In the genomic region with DNA sequence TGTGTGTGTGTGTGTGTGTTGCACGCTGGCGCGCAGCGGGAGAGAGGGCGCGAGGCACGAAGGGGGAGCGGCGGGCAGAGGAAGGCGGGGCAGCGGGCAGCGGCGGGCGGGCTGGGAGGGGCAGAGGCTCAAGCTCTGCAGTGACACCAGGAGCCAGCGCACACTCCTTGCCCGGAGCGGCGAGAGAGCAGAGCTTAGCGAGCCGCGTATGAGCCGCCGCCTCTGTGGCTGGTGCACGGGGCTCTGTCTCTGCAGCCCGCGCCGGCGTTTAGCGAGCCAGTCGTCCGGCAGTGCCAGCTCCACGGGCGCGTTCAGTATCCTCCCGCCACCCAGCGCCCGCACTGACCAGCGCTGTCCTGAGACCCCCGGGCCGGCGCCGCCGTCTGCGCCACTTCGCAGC, we compare ENCODE assay signal across 7 mouse cellular contexts. TPM values are rescaled to one million over a fixed set of nuclear protein-coding genes. Genes with fewer than 3 reads are reported as not detected.
A peak's percentile ranks its signal among the peaks of the same experiment; 100 is the strongest.
DNase-seq lines count a peak whose midpoint lies in the region; ATAC-seq and TF ChIP-seq lines count a peak whose summit lies in the region.

A gene (plus strand): TSS at position 140 of the 400 bp plus-strand sequence.

- no peaks in the 10 kb centered on the region for H3K36me3 ChIP-seq in embryonic facial prominence, embryonic 10.5 days (replicated peaks)
- H3K36me3 ChIP-seq in kidney, adult 2 months (ENCODE audit: control insufficient read depth, insufficient read depth, low read length), result no peaks in the 10 kb centered on the region
- no peaks in the 10 kb centered on the region for H3K36me3 ChIP-seq in limb, embryonic 15.5 days
- no peaks in the 10 kb centered on the region for H3K36me3 ChIP-seq in midbrain, embryonic 15.5 days (replicated peaks)
- no peaks in the 10 kb centered on the region for H3K36me3 ChIP-seq in spleen, adult 2 months (ENCODE audit: control insufficient read depth, insufficient read depth, low read length)

- H3K4me2 ChIP-seq in limb, embryonic 15.5 days, result peak within 1 kb of the TSS; percentile 93
- H3K4me2 ChIP-seq in midbrain, embryonic 15.5 days, result peak within 1 kb of the TSS; percentile 87

- H3K9ac ChIP-seq in limb, embryonic 15.5 days, result peak within 1 kb of the TSS; percentile 47
- peak within 1 kb of the TSS; percentile 36 for H3K9ac ChIP-seq in midbrain, embryonic 15.5 days

- no peak for TF ChIP-seq POLR2A in kidney, adult 2 months (IDR thresholded peaks at IDR 0.05; ENCODE audit: low read depth, low read length)
- TF ChIP-seq POLR2A in spleen, adult 2 months (IDR thresholded peaks at IDR 0.05; ENCODE audit: low read depth, low read length), result no peak

- peak; percentile 82 for ATAC-seq in limb, embryonic 15.5 days (ENCODE audit: insufficient number of reproducible peaks, low FRiP score, low TSS enrichment, low read depth)
- ATAC-seq in midbrain, embryonic 15.5 days (replicated peaks), result peak; percentile 94

- peak within 1 kb of the TSS; percentile 67 for H3K4me3 ChIP-seq in embryonic facial prominence, embryonic 10.5 days
- H3K4me3 ChIP-seq in kidney, adult 2 months (ENCODE audit: insufficient read depth, low read depth, low read length), result peak within 1 kb of the TSS; percentile 60
- peak within 1 kb of the TSS; percentile 58 for H3K4me3 ChIP-seq in limb, embryonic 15.5 days
- H3K4me3 ChIP-seq in midbrain, embryonic 15.5 days, result peak within 1 kb of the TSS; percentile 52
- H3K4me3 ChIP-seq in spleen, adult 2 months (ENCODE audit: extremely low read depth, insufficient read depth, insufficient read length), result peak within 1 kb of the TSS; percentile 63

- no peaks in the 10 kb centered on the region for H3K9me3 ChIP-seq in embryonic facial prominence, embryonic 10.5 days
- no peaks in the 10 kb centered on the region for H3K9me3 ChIP-seq in limb, embryonic 15.5 days
- no peaks in the 10 kb centered on the region for H3K9me3 ChIP-seq in midbrain, embryonic 15.5 days

- peaks cover 52% of the 10 kb centered on the region for H3K27me3 ChIP-seq in embryonic facial prominence, embryonic 10.5 days (replicated peaks; ENCODE audit: low read depth, poor library complexity, severe bottlenecking)
- H3K27me3 ChIP-seq in kidney, adult 2 months (replicated peaks; ENCODE audit: control insufficient read depth, insufficient read depth, low read length), result no peaks in the 10 kb centered on the region; the same call in none of the 2 replicates
- H3K27me3 ChIP-seq in limb, embryonic 15.5 days, result no peaks in the 10 kb centered on the region
- no peaks in the 10 kb centered on the region for H3K27me3 ChIP-seq in midbrain, embryonic 15.5 days (replicated peaks)
- peaks cover 20% of the 10 kb centered on the region for H3K27me3 ChIP-seq in spleen, adult 2 months (ENCODE audit: control insufficient read depth, insufficient read depth, low read length)

- H3K4me1 ChIP-seq in embryonic facial prominence, embryonic 10.5 days, result peaks cover 27% of the 10 kb centered on the region
- H3K4me1 ChIP-seq in kidney, adult 2 months (ENCODE audit: control insufficient read depth, insufficient read depth, low read length), result 0 out of 2 replicates have a peak, but pooled peaks cover 4% of the 10 kb centered on the region
- H3K4me1 ChIP-seq in limb, embryonic 15.5 days, result peaks cover 13% of the 10 kb centered on the region
- H3K4me1 ChIP-seq in midbrain, embryonic 15.5 days, result peaks cover 23% of the 10 kb centered on the region
- H3K4me1 ChIP-seq in spleen, adult 2 months (ENCODE audit: control insufficient read depth, insufficient read depth, insufficient read length), result peaks cover 16% of the 10 kb centered on the region; the same call in 1 of the 2 replicates

- H3K27ac ChIP-seq in embryonic facial prominence, embryonic 10.5 days (replicated peaks), result peak within 1 kb of the TSS; percentile 85
- H3K27ac ChIP-seq in kidney, adult 2 months (ENCODE audit: insufficient read depth, low read depth, low read length), result no peak within 1 kb of the TSS
- peak within 1 kb of the TSS; percentile 60 for H3K27ac ChIP-seq in limb, embryonic 15.5 days
- peak within 1 kb of the TSS; percentile 28 for H3K27ac ChIP-seq in midbrain, embryonic 15.5 days
- no peak within 1 kb of the TSS for H3K27ac ChIP-seq in spleen, adult 2 months (ENCODE audit: insufficient read depth, low read length)

- DNase-seq in adrenal gland, postnatal 36 days, result peak; percentile 89 to 90
- peak; percentile 90 for DNase-seq in embryonic facial prominence, embryonic 10.5 days (ENCODE audit: low spot score)
- DNase-seq in heart, adult 8-10 months (ENCODE audit: low spot score), result peak; percentile 21
- peak; percentile 64 for DNase-seq in kidney, adult 2 months
- peak in 1 of 2 experiments; percentile 42 for DNase-seq in spleen, adult 2 months (ENCODE audit: low read depth in 1 of 2, low spot score in 2 of 2)

- no peak for TF ChIP-seq CTCF in kidney, adult 2 months (conservative IDR thresholded peaks at IDR 0.05; ENCODE audit: insufficient read depth, insufficient read length, low read depth, low read length)
- no peak for TF ChIP-seq CTCF in spleen, adult 2 months (IDR thresholded peaks at IDR 0.05; ENCODE audit: extremely low read depth, insufficient read depth, insufficient read length, insufficient replicate concordance)

- under 1% methylated on average over 41 of the region's 45 CpGs for WGBS in embryonic facial prominence, embryonic 10.5 days
- WGBS in kidney, adult 2 months, result under 1% methylated on average over 37 of the region's 45 CpGs
- WGBS in limb, embryonic 15.5 days, result 0% methylated on average over 30 of the region's 45 CpGs
- 0% methylated on average over 29 of the region's 45 CpGs for WGBS in midbrain, embryonic 15.5 days
- WGBS in spleen, adult 2 months, result under 1% methylated on average over 30 of the region's 45 CpGs

RNA-seq across cellular contexts. Expression of the gene that starts here (rescaled TPM):
- total RNA-seq in adrenal gland, postnatal 36 days (2021), result 1 to 10 TPM; 1.1 to 1.8 TPM
- 8.3 and 15.0 TPM in 2 replicates for polyA plus RNA-seq in embryonic facial prominence, embryonic 10.5 days (2016; fragmentation: Nextera tagmentation; extraction: Ambion mirVana)
- 1 to 10 TPM; 2.3 to 4.1 (median 3.9) TPM for total RNA-seq in heart, adult 8-10 months (2022)
- 0.05 and 0.06 TPM in 2 replicates for polyA plus RNA-seq in kidney, adult 2 months (2012; rRNA removed)
- 7.4 and 7.9 TPM in 2 replicates for polyA plus RNA-seq in limb, embryonic 15.5 days (2015; fragmentation: Nextera tagmentation; extraction: Ambion mirVana)
- 4.0 and 4.2 TPM in 2 replicates for polyA plus RNA-seq in midbrain, embryonic 15.5 days (2015; fragmentation: Nextera tagmentation; extraction: Ambion mirVana)
- polyA plus RNA-seq in spleen, adult 2 months (2012; rRNA removed), result 0.21 and 0.82 TPM in 2 replicates

Comparison
In these comparisons a context has a peak if more than half of its experiments do, and no peak if none do; other contexts are left out.
1. Peak in DNase-seq and H3K4me3 ChIP-seq in kidney, adult 2 months; RNA of the gene not detected or under 1 TPM.
2. H3K27ac ChIP-seq: peak in embryonic facial prominence, embryonic 10.5 days (single experiment), limb, embryonic 15.5 days (single experiment) and midbrain, embryonic 15.5 days (single experiment); none in kidney, adult 2 months (single experiment) and spleen, adult 2 months (single experiment).
3. Peak in every context shown above with its lines, with median percentiles within 50 percentile points of each other: H3K4me3 ChIP-seq.